In genomic region chr9:71675799-71676414, GRCm38 (mm10) we compare ENCODE assay signal across 12 mouse cellular contexts.
A peak's percentile ranks its signal among the peaks of the same experiment; 100 is the strongest.
DNase-seq lines count a peak whose midpoint lies in the region; ATAC-seq lines count a peak whose summit lies in the region.
"Had no signal": no experiment of that assay in that cellular context is flagged by ENCODE, and none has a peak within 500 bp of the region (broad histone marks: within the 10 kb centered on the region; RNA-seq: fewer than 3 reads in every experiment).

No protein-coding gene starts in this region.

- H3K27ac ChIP-seq in heart, embryonic 12.5 days (ENCODE audit: poor library complexity, severe bottlenecking), result peak overlapping the region; percentile 81
- H3K27ac ChIP-seq in kidney, embryonic 16.5 days (ENCODE audit: low read length), result peak overlapping the region; percentile 78
- peak overlapping the region; percentile 56 for H3K27ac ChIP-seq in neural tube, embryonic 13.5 days (replicated peaks)
- H3K27ac ChIP-seq: macrophage; neural tube, embryonic 12.5 days had no signal

- WGBS in heart, embryonic 12.5 days, result 41% methylated on average over 3 of the region's 3 CpGs
- WGBS in kidney, embryonic 16.5 days, result 62% methylated on average over 3 of the region's 3 CpGs
- 38% methylated on average over 3 of the region's 3 CpGs for WGBS in neural tube, embryonic 13.5 days

- H3K27me3 ChIP-seq in heart, embryonic 12.5 days (replicated peaks), result no peaks in the 10 kb centered on the region
- H3K27me3 ChIP-seq in kidney, embryonic 16.5 days (ENCODE audit: insufficient read depth, low read length), result no peaks in the 10 kb centered on the region
- no peaks in the 10 kb centered on the region for H3K27me3 ChIP-seq in neural tube, embryonic 13.5 days
- H3K27me3 ChIP-seq: neural tube, embryonic 12.5 days had no signal

- no peak overlapping the region for H3K4me3 ChIP-seq in heart, embryonic 12.5 days
- H3K4me3 ChIP-seq in kidney, embryonic 16.5 days (ENCODE audit: low read length), result no peak overlapping the region
- no peak overlapping the region for H3K4me3 ChIP-seq in neural tube, embryonic 13.5 days
- H3K4me3 ChIP-seq: neural tube, embryonic 12.5 days had no signal

- peaks cover 67% of the 10 kb centered on the region for H3K4me1 ChIP-seq in heart, embryonic 12.5 days (replicated peaks)
- H3K4me1 ChIP-seq in kidney, embryonic 16.5 days (ENCODE audit: insufficient read depth, low read length), result peaks cover 27% of the 10 kb centered on the region; the same call in 1 of the 2 replicates
- peaks cover 9% of the 10 kb centered on the region for H3K4me1 ChIP-seq in neural tube, embryonic 13.5 days (replicated peaks)

- peaks cover 4% of the 10 kb centered on the region for H3K9me3 ChIP-seq in heart, embryonic 12.5 days (replicated peaks)
- no peaks in the 10 kb centered on the region; the same call in 1 of the 2 replicates for H3K9me3 ChIP-seq in kidney, embryonic 16.5 days (ENCODE audit: low read length)
- no peaks in the 10 kb centered on the region for H3K9me3 ChIP-seq in neural tube, embryonic 13.5 days
- H3K9me3 ChIP-seq: neural tube, embryonic 12.5 days had no signal

- H3K4me2 ChIP-seq in heart, embryonic 12.5 days, result no peak overlapping the region
- H3K4me2 ChIP-seq in kidney, embryonic 16.5 days (replicated peaks; ENCODE audit: low read depth, low read length), result no peak overlapping the region
- H3K4me2 ChIP-seq in neural tube, embryonic 13.5 days, result no peak overlapping the region
- H3K4me2 ChIP-seq: neural tube, embryonic 12.5 days had no signal

- 0 out of 2 replicates have a peak overlapping the region, but pooled peaks have one; percentile 20 for H3K9ac ChIP-seq in heart, embryonic 12.5 days
- H3K9ac ChIP-seq in kidney, embryonic 16.5 days (replicated peaks; ENCODE audit: low read length), result no peak overlapping the region
- no peak overlapping the region for H3K9ac ChIP-seq in neural tube, embryonic 13.5 days
- H3K9ac ChIP-seq: neural tube, embryonic 12.5 days had no signal

- H3K36me3 ChIP-seq in heart, embryonic 12.5 days, result peaks cover 41% of the 10 kb centered on the region
- 0 out of 2 replicates have a peak, but pooled peaks cover 3% of the 10 kb centered on the region for H3K36me3 ChIP-seq in kidney, embryonic 16.5 days (ENCODE audit: insufficient read depth, low read length)
- H3K36me3 ChIP-seq in neural tube, embryonic 13.5 days, result no peaks in the 10 kb centered on the region
- H3K36me3 ChIP-seq: neural tube, embryonic 12.5 days had no signal

- no peak for ATAC-seq in heart, embryonic 12.5 days (ENCODE audit: insufficient number of reproducible peaks, low FRiP score)
- ATAC-seq in kidney, embryonic 16.5 days (ENCODE audit: low FRiP score, low TSS enrichment), result no peak
- ATAC-seq in neural tube, embryonic 13.5 days (ENCODE audit: low read depth), result no peak
- no peak for ATAC-seq in monocyte, adult 5-6 weeks (replicated peaks; ENCODE audit: insufficient number of reproducible peaks, low FRiP score, low TSS enrichment, poor library complexity, severe bottlenecking)

- no peak for DNase-seq in heart, adult 11 months
- no peak for DNase-seq in kidney, postnatal 14 days
- no peak for DNase-seq in neural tube, embryonic 10.5 days (ENCODE audit: extremely low spot score, low spot score)
- no peak for DNase-seq in testis, postnatal 14 days (ENCODE audit: low spot score)
- DNase-seq: cerebellum, adult 9-10 months; right cerebral cortex, postnatal 25 days had no signal
